Mouse (Mus musculus) T-helper 2 cell (primary cell): Measurements from ENCODE around the gene Synj2.

Experiments used
- in situ Hi-C: fragments of 300-600 bp; cut with MboI, MseI; formaldehyde crosslinking; loops from one replicate; pipeline ENCODE4 v1.15.1; 2025; ENCODE audit warnings: high pct_unique_total_duplicates

The Synj2 gene

GRCm38 (mm10) chr17:5941230-5942043, at the start of gene Synj2:
Gene Synj2 (plus strand): TSS chr17:5941280.
- in situ Hi-C loops = loop anchor here (5.0 kb wide), 1 partner anchor 36 kb away; no protein-coding TSS in a partner anchor

- in situ Hi-C loops = loop anchor here (5.0 kb wide), 1 partner anchor 145 kb away; no protein-coding TSS in a partner anchor
Measured at GRCm38 (mm10) chr17:5891933-5892683, 49.0 kb upstream of the Synj2 start.

- in situ Hi-C loops = loop anchor here (5.0 kb wide), 1 partner anchor 146 kb away; no protein-coding TSS in a partner anchor
Measured at GRCm38 (mm10) chr17:5893092-5893491, 48.0 kb upstream of the Synj2 start.

- in situ Hi-C loops = loop anchor here (5.0 kb wide), 1 partner anchor 146 kb away; no protein-coding TSS in a partner anchor
Measured at GRCm38 (mm10) chr17:5893574-5894148, 47.4 kb upstream of the Synj2 start.

GRCm38 (mm10) chr17:5896066-5896465, 45.0 kb upstream of the Synj2 start:
- in situ Hi-C loops = no loop called here

GRCm38 (mm10) chr17:5896607-5897006, 44.5 kb upstream of the Synj2 start:
- in situ Hi-C loops = no loop called here

- in situ Hi-C loops = no loop called here
Measured at GRCm38 (mm10) chr17:5897326-5898200, 43.5 kb upstream of the Synj2 start.

GRCm38 (mm10) chr17:5899251-5899650, 41.8 kb upstream of the Synj2 start:
- in situ Hi-C loops = no loop called here

- in situ Hi-C loops = loop anchor here (25.0 kb wide), 1 partner anchor 464 kb away; the partner anchor contains the start of gene Tmem242
Measured at GRCm38 (mm10) chr17:5901381-5901780, 39.7 kb upstream of the Synj2 start.

GRCm38 (mm10) chr17:5903630-5904301, 37.3 kb upstream of the Synj2 start:
- in situ Hi-C loops = loop anchor here (25.0 kb wide), 1 partner anchor 466 kb away; the partner anchor contains the start of gene Tmem242

GRCm38 (mm10) chr17:5909681-5910080, 31.4 kb upstream of the Synj2 start:
- in situ Hi-C loops = loop anchor here (5.0 to 25.0 kb wide), 2 partner anchors 52 to 472 kb away; partner anchors contain the start of gene Tmem242

- in situ Hi-C loops = loop anchor here (25.0 kb wide), 1 partner anchor 474 kb away; the partner anchor contains the start of gene Tmem242
Measured at GRCm38 (mm10) chr17:5911591-5911990, 29.5 kb upstream of the Synj2 start.

GRCm38 (mm10) chr17:5912797-5913196, 28.3 kb upstream of the Synj2 start:
- in situ Hi-C loops = loop anchor here (25.0 kb wide), 1 partner anchor 475 kb away; the partner anchor contains the start of gene Tmem242

GRCm38 (mm10) chr17:5914217-5914616, 26.9 kb upstream of the Synj2 start:
- in situ Hi-C loops = loop anchor here (25.0 kb wide), 1 partner anchor 477 kb away; the partner anchor contains the start of gene Tmem242

- in situ Hi-C loops = loop anchor here (25.0 kb wide), 1 partner anchor 485 kb away; the partner anchor contains the start of gene Tmem242
Measured at GRCm38 (mm10) chr17:5921954-5922353, 19.1 kb upstream of the Synj2 start.

- in situ Hi-C loops = loop anchor here (25.0 kb wide), 1 partner anchor 486 kb away; the partner anchor contains the start of gene Tmem242
Measured at GRCm38 (mm10) chr17:5923281-5923680, 17.8 kb upstream of the Synj2 start.

- in situ Hi-C loops = loop anchor here (25.0 kb wide), 1 partner anchor 487 kb away; the partner anchor contains the start of gene Tmem242
Measured at GRCm38 (mm10) chr17:5924238-5924637, 16.8 kb upstream of the Synj2 start.

GRCm38 (mm10) chr17:5926710-5927109, 14.4 kb upstream of the Synj2 start:
- in situ Hi-C loops = no loop called here

- in situ Hi-C loops = no loop called here
Measured at GRCm38 (mm10) chr17:5929031-5929430, 12.0 kb upstream of the Synj2 start.

- in situ Hi-C loops = no loop called here
Measured at GRCm38 (mm10) chr17:5932161-5932560, 8.9 kb upstream of the Synj2 start.
